Mouse (Mus musculus) small intestine, adult 2 months (tissue): ENCODE measurements around the gene Cxcl13.
"Not testable (repeated sequence)": the region's sequence is repeated elsewhere in the genome, so short reads cannot be mapped to it uniquely, and the experiment has no call there.

Experiments
- CTCF ChIP-seq: fragments of 200-500 bp; IDR thresholded peaks from 2 replicates; pipeline ENCODE4 v1.5.1; 2012; ENCODE audit warnings: low read depth, mild to moderate bottlenecking, control low read depth, inconsistent platforms, low read length, moderate library complexity, mixed read lengths; ENCODE audit not compliant: insufficient replicate concordance, insufficient read length; ENCODE audit errors: extremely low read depth
- POLR2A ChIP-seq: fragments of 200-500 bp; IDR thresholded peaks from 2 replicates; pipeline ENCODE4 v1.6.1; 2012; ENCODE audit warnings: low read depth, mild to moderate bottlenecking, control low read depth, inconsistent platforms, low read length, moderate library complexity

- not testable (repeated sequence) for TF ChIP-seq CTCF, POLR2A
Observed at GRCm38 (mm10) chr5:95973806-95974205, 17.1 kb downstream of the Cxcl13 start.
